20 mouse cellular contexts compared by ENCODE assay signal in genomic region chr13:115425610-115426562, GRCm38 (mm10).
DNase-seq lines count a peak whose midpoint lies in the region; ATAC-seq and TF ChIP-seq lines count a peak whose summit lies in the region.
"Had no signal": no experiment of that assay in that cellular context is flagged by ENCODE, and none has a peak within 500 bp of the region (broad histone marks: within the 10 kb centered on the region; RNA-seq: fewer than 3 reads in every experiment).

No protein-coding gene starts in this region.

- H3K36me3 ChIP-seq in forebrain, embryonic 14.5 days (ENCODE audit: control insufficient read depth, insufficient read depth, low read length), result no peaks in the 10 kb centered on the region
- no peaks in the 10 kb centered on the region for H3K36me3 ChIP-seq in forebrain, embryonic 10.5 days (replicated peaks)
- no peaks in the 10 kb centered on the region for H3K36me3 ChIP-seq in midbrain, embryonic 11.5 days (ENCODE audit: control insufficient read depth, insufficient read depth, low read length)
- no peaks in the 10 kb centered on the region for H3K36me3 ChIP-seq in midbrain, postnatal 0 days (ENCODE audit: insufficient read depth, low read length)
- H3K36me3 ChIP-seq in thymus, adult 2 months (ENCODE audit: control insufficient read depth, insufficient read depth, low read length), result no peaks in the 10 kb centered on the region
- H3K36me3 ChIP-seq: heart, embryonic 15.5 days; limb, embryonic 15.5 days; neural tube, embryonic 13.5 days had no signal

- DNase-seq in forebrain, embryonic 14.5 days (ENCODE audit: low spot score), result peak; percentile 10
- DNase-seq in forebrain, embryonic 10.5 days (ENCODE audit: extremely low spot score, low spot score), result no peak
- DNase-seq in midbrain, embryonic 11.5 days (ENCODE audit: low spot score, missing footprints), result peak; percentile 91
- DNase-seq in midbrain, postnatal 0 days (ENCODE audit: low spot score), result peak; percentile 40
- no peak for DNase-seq in gastrocnemius, adult 8-10 months (ENCODE audit: low spot score in 2 of 2)
- DNase-seq in thymus, adult 2 months, result no peak
- DNase-seq: adrenal gland, adult 2 months; cerebellum, adult 8-10 months; heart, postnatal 36 days; kidney, adult 18-20 months; layer of hippocampus, adult 9-11 months; lung, embryonic 14.5 days; lung, postnatal 4 days; right cerebral cortex, postnatal 14 days had no signal

- H3K27ac ChIP-seq in forebrain, embryonic 14.5 days (ENCODE audit: low read depth, low read length), result no peak overlapping the region
- no peak overlapping the region for H3K27ac ChIP-seq in forebrain, embryonic 10.5 days
- no peak overlapping the region for H3K27ac ChIP-seq in midbrain, embryonic 11.5 days (ENCODE audit: low read depth, low read length)
- H3K27ac ChIP-seq in midbrain, postnatal 0 days (ENCODE audit: low read depth, low read length), result no peak overlapping the region
- H3K27ac ChIP-seq in thymus, adult 2 months (ENCODE audit: control insufficient read depth, insufficient read depth, low read length), result no peak overlapping the region
- H3K27ac ChIP-seq: heart, embryonic 15.5 days; limb, embryonic 15.5 days; liver, embryonic 14.5 days; neural tube, embryonic 13.5 days had no signal

- H3K27me3 ChIP-seq in forebrain, embryonic 14.5 days (replicated peaks; ENCODE audit: control insufficient read depth, insufficient read depth, low read length), result no peaks in the 10 kb centered on the region
- H3K27me3 ChIP-seq in forebrain, embryonic 10.5 days (ENCODE audit: poor library complexity, severe bottlenecking), result peaks cover 61% of the 10 kb centered on the region
- H3K27me3 ChIP-seq in midbrain, embryonic 11.5 days (ENCODE audit: control insufficient read depth, insufficient read depth, low read length), result peaks cover 43% of the 10 kb centered on the region
- H3K27me3 ChIP-seq in midbrain, postnatal 0 days (ENCODE audit: insufficient read depth, low read length), result no peaks in the 10 kb centered on the region
- no peaks in the 10 kb centered on the region for H3K27me3 ChIP-seq in thymus, adult 2 months (ENCODE audit: control insufficient read depth, insufficient read depth, low read length)
- H3K27me3 ChIP-seq: heart, embryonic 15.5 days; limb, embryonic 15.5 days; neural tube, embryonic 13.5 days had no signal

- no peak overlapping the region for H3K4me2 ChIP-seq in forebrain, embryonic 14.5 days (ENCODE audit: low read length)
- H3K4me2 ChIP-seq in midbrain, embryonic 11.5 days, result 0 out of 2 replicates have a peak overlapping the region, but pooled peaks have one; percentile 3
- no peak overlapping the region for H3K4me2 ChIP-seq in midbrain, postnatal 0 days (ENCODE audit: low read depth, low read length, poor library complexity, severe bottlenecking)
- H3K4me2 ChIP-seq: heart, embryonic 15.5 days; limb, embryonic 15.5 days; lung, embryonic 14.5 days; neural tube, embryonic 13.5 days had no signal

- no peak for TF ChIP-seq CTCF in midbrain, postnatal 0 days (IDR thresholded peaks at IDR 0.05)
- no peak for TF ChIP-seq CTCF in thymus, adult 2 months (IDR thresholded peaks at IDR 0.05; ENCODE audit: borderline replicate concordance, control insufficient read depth, extremely low read depth, insufficient read depth, low read length, poor library complexity)

- H3K4me1 ChIP-seq in forebrain, embryonic 14.5 days (ENCODE audit: control insufficient read depth, insufficient read depth, low read length), result peaks cover 14% of the 10 kb centered on the region
- peaks cover 39% of the 10 kb centered on the region for H3K4me1 ChIP-seq in forebrain, embryonic 10.5 days
- peaks cover 8% of the 10 kb centered on the region; the same call in 1 of the 2 replicates for H3K4me1 ChIP-seq in midbrain, embryonic 11.5 days (ENCODE audit: control insufficient read depth, insufficient read depth, low read length)
- H3K4me1 ChIP-seq in midbrain, postnatal 0 days (ENCODE audit: insufficient read depth, low read length), result no peaks in the 10 kb centered on the region
- no peaks in the 10 kb centered on the region for H3K4me1 ChIP-seq in thymus, adult 2 months (replicated peaks; ENCODE audit: control insufficient read depth, insufficient read depth, low read length)
- H3K4me1 ChIP-seq: heart, embryonic 15.5 days; limb, embryonic 15.5 days; neural tube, embryonic 13.5 days had no signal

- no peak for ATAC-seq in forebrain, embryonic 14.5 days
- 0 out of 2 replicates have a peak, but pooled peaks have one; percentile 32 for ATAC-seq in erythroid progenitor cell, adult 5-6 weeks (replicated peaks; ENCODE audit: low FRiP score, poor library complexity, severe bottlenecking)
- ATAC-seq in midbrain, embryonic 11.5 days (ENCODE audit: low FRiP score), result peak; percentile 49
- ATAC-seq in midbrain, postnatal 0 days (ENCODE audit: low FRiP score), result no peak

- no peak overlapping the region for H3K9ac ChIP-seq in forebrain, embryonic 14.5 days (ENCODE audit: low read length)
- H3K9ac ChIP-seq in midbrain, embryonic 11.5 days (ENCODE audit: low read length), result no peak overlapping the region
- H3K9ac ChIP-seq in midbrain, postnatal 0 days (replicated peaks; ENCODE audit: low read length, poor library complexity, severe bottlenecking), result no peak overlapping the region
- H3K9ac ChIP-seq: heart, embryonic 15.5 days; limb, embryonic 15.5 days; liver, embryonic 14.5 days; lung, embryonic 14.5 days; neural tube, embryonic 13.5 days had no signal

- no peak overlapping the region for H3K4me3 ChIP-seq in forebrain, embryonic 14.5 days (ENCODE audit: low read depth, low read length)
- no peak overlapping the region for H3K4me3 ChIP-seq in forebrain, embryonic 10.5 days
- H3K4me3 ChIP-seq in midbrain, embryonic 11.5 days (ENCODE audit: low read depth, low read length), result no peak overlapping the region
- no peak overlapping the region for H3K4me3 ChIP-seq in midbrain, postnatal 0 days (ENCODE audit: low read depth, low read length)
- no peak overlapping the region for H3K4me3 ChIP-seq in thymus, adult 2 months (ENCODE audit: control insufficient read depth, insufficient read depth, low read length)
- H3K4me3 ChIP-seq: heart, embryonic 15.5 days; limb, embryonic 15.5 days; myocyte; neural tube, embryonic 13.5 days had no signal

- no peak for TF ChIP-seq POLR2A in thymus, adult 2 months (IDR thresholded peaks at IDR 0.05; ENCODE audit: control insufficient read depth, extremely low read depth, insufficient read depth, low read length, poor library complexity)

- H3K9me3 ChIP-seq in forebrain, embryonic 14.5 days (replicated peaks; ENCODE audit: control insufficient read depth, low read length), result no peaks in the 10 kb centered on the region
- H3K9me3 ChIP-seq in forebrain, embryonic 10.5 days, result no peaks in the 10 kb centered on the region
- H3K9me3 ChIP-seq in midbrain, embryonic 11.5 days (ENCODE audit: control insufficient read depth, low read length), result no peaks in the 10 kb centered on the region
- H3K9me3 ChIP-seq in midbrain, postnatal 0 days (ENCODE audit: low read length), result no peaks in the 10 kb centered on the region
- H3K9me3 ChIP-seq: heart, embryonic 15.5 days; limb, embryonic 15.5 days; neural tube, embryonic 13.5 days had no signal

- 14% methylated on average over 8 of the region's 8 CpGs for WGBS in forebrain, embryonic 14.5 days
- 35% methylated on average over 8 of the region's 8 CpGs for WGBS in forebrain, embryonic 10.5 days
- 18% methylated on average over 8 of the region's 8 CpGs for WGBS in midbrain, embryonic 11.5 days
- WGBS in midbrain, postnatal 0 days, result 30% methylated on average over 8 of the region's 8 CpGs
- WGBS in thymus, adult 2 months, result 85% methylated on average over 8 of the region's 8 CpGs

Comparison
In these comparisons a context has a peak if more than half of its experiments do, and no peak if none do; other contexts are left out.
1. ATAC-seq: peak in erythroid progenitor cell, adult 5-6 weeks (single experiment) and midbrain, embryonic 11.5 days (single experiment); none in forebrain, embryonic 14.5 days (single experiment) and midbrain, postnatal 0 days (single experiment).
2. DNase-seq: peak in forebrain, embryonic 14.5 days (single experiment), midbrain, embryonic 11.5 days (single experiment) and midbrain, postnatal 0 days (single experiment); none in forebrain, embryonic 10.5 days (single experiment), gastrocnemius, adult 8-10 months (0 of 2) and thymus, adult 2 months (single experiment).